Mouse (Mus musculus) heart, embryonic 11.5 days (tissue): Measurements from ENCODE around the gene Gm21119. TPM values are rescaled to one million over a fixed set of nuclear protein-coding genes. Genes with fewer than 3 reads are reported as not detected.
"Not testable (repeated sequence)": the region's sequence is repeated elsewhere in the genome, so short reads cannot be mapped to it uniquely, and the experiment has no call there.

Experiments used
- ATAC-seq: fragments of 200-750 bp; cut with Nextera tagmentation; replicated peaks from 2 replicates; pipeline ENCODE4 v1.8.0; 2017; ENCODE audit warnings: moderate library complexity; ENCODE audit not compliant: insufficient number of reproducible peaks, low FRiP score, low TSS enrichment
- H3K27ac ChIP-seq: fragments of 300-500 bp; sonication (generic); 2 replicates; pipeline ENCODE4 v1.5.1; 2014; ENCODE audit warnings: mild to moderate bottlenecking, low read depth, low read length
- H3K27me3 ChIP-seq: fragments of 300-500 bp; sonication (generic); 2 replicates; pipeline ENCODE4 v1.6.1; 2014; ENCODE audit warnings: mild to moderate bottlenecking, low read length, mixed read lengths; ENCODE audit not compliant: control insufficient read depth, insufficient read depth
- H3K36me3 ChIP-seq: fragments of 300-500 bp; sonication (generic); 2 replicates; pipeline ENCODE4 v1.6.1; 2014; ENCODE audit warnings: mild to moderate bottlenecking, low read length, moderate library complexity, mixed read lengths; ENCODE audit not compliant: control insufficient read depth, insufficient read depth
- H3K4me1 ChIP-seq: fragments of 300-500 bp; sonication (generic); 2 replicates; pipeline ENCODE4 v1.6.1; 2014; ENCODE audit warnings: low read length; ENCODE audit not compliant: control insufficient read depth, insufficient read depth
- H3K4me2 ChIP-seq: fragments of 300-500 bp; sonication (generic); 2 replicates; pipeline ENCODE4 v1.6.1; 2014; ENCODE audit warnings: mild to moderate bottlenecking, moderate library complexity
- H3K4me3 ChIP-seq: fragments of 300-500 bp; sonication (generic); 2 replicates; pipeline ENCODE4 v1.5.1; 2014; ENCODE audit warnings: low read depth, low read length
- H3K9ac ChIP-seq: fragments of 300-500 bp; sonication (generic); 2 replicates; pipeline ENCODE4 v1.6.1; 2014; ENCODE audit warnings: mild to moderate bottlenecking, low read depth, low read length, moderate library complexity
- H3K9me3 ChIP-seq: fragments of 300-500 bp; sonication (generic); replicated peaks from 2 replicates; pipeline ENCODE4 v1.6.1; 2016; ENCODE audit warnings: low read length; ENCODE audit not compliant: control insufficient read depth
- WGBS: fragments of 180-500 bp; shearing (Covaris S2); extraction: QIAGEN DNeasy Blood & Tissue Kit; methylation state at CpG from one replicate; pipeline ENCODE4 v1.1.7; 2014; ENCODE audit not compliant: insufficient replicate concordance; 5-methylcytosine and 5-hydroxymethylcytosine counted together
- polyA plus RNA-seq: library from polyadenylated mRNA; unstranded; fragments of >200 nt; fragmentation: Nextera tagmentation; extraction: Ambion mirVana; gene quantifications from 2 replicates; pipeline ENCODE4 v1.2.1, GENCODE M21; 2014

Gene Gm21119
- polyA plus RNA-seq, 1 experiment from 2014 or later: 0.17 TPM

DNA sequence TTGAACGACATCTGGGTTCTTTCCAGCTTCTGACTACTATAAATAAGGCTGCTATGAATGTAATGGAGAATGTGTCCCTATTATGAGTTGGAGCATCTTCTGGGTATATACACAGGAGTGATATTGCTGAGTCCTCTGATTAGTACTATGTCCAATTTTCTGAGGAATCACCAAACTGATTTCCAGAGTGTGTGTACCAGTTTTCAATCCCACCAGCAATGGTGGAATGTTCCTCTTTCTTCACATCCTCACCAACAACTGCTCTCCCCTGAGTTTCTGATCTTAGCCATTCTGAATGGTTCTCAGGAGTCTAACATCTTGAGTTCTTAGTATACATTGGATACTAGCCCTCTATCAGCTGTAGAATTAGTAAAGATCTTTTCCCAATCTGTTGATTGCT, 16.0 kb downstream of the Gm21119 start:
- 58% methylated on average over 1 of the region's 1 CpGs for WGBS

DNA sequence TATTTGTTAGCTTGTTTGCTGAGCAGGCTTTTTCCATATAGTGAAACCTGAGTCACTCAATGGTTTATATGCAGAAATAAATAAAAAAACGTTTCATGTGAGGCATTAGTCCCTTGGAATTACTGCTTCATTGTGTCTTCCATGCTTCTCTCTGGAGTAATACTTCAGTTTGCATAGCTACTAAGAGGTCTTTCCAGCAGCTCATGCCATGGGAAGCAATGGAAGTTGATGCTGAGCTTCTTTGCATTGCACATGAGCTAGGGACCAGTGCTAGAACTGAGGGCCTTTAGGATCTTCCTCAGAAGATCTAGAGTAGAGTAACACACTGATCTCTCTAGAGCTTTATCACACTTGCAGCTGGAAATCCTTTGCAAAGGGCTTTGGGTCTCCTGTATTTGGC, 23.2 kb downstream of the Gm21119 start:
- WGBS: no CpG with 5 or more reads among the region's 1 CpGs
- not testable (repeated sequence) for H3K9me3 ChIP-seq

More for the DNA sequence above, 16.0 kb downstream of the Gm21119 start:
- not testable (repeated sequence) for H3K9ac ChIP-seq, H3K4me3 ChIP-seq, H3K4me2 ChIP-seq, ATAC-seq, H3K36me3 ChIP-seq, H3K27ac ChIP-seq, H3K27me3 ChIP-seq, H3K9me3 ChIP-seq, H3K4me1 ChIP-seq

DNA sequence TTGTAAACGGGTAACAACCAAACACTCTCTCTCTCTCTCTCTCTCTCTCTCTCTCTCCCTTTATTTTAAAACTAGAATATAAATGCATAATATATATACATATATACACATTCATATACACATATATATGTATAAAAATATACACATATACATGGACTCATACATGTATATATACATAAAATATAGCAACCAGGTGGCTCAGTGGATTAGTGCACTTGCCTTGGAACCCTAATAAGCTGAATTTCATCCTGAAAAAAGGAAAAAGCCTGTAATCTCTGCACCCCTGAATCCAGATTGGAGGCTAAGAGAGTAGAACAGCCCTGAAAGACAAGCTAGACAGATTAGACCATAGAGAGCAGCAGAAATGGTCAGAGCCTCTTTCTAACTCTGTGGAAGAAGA, 28.8 kb downstream of the Gm21119 start:
- no CpG with 5 or more reads among the region's 1 CpGs for whole genome bisulfite sequencing
- not testable (repeated sequence) for H3K4me1 ChIP-seq, ATAC-seq, H3K4me3 ChIP-seq, H3K27me3 ChIP-seq, H3K9ac ChIP-seq, H3K36me3 ChIP-seq, H3K27ac ChIP-seq, H3K4me2 ChIP-seq, H3K9me3 ChIP-seq

More for the DNA sequence above, 23.2 kb downstream of the Gm21119 start:
- not testable (repeated sequence) for H3K4me1 ChIP-seq, H3K27ac ChIP-seq, H3K36me3 ChIP-seq, H3K9ac ChIP-seq, ATAC-seq, H3K27me3 ChIP-seq, H3K4me3 ChIP-seq, H3K4me2 ChIP-seq

DNA sequence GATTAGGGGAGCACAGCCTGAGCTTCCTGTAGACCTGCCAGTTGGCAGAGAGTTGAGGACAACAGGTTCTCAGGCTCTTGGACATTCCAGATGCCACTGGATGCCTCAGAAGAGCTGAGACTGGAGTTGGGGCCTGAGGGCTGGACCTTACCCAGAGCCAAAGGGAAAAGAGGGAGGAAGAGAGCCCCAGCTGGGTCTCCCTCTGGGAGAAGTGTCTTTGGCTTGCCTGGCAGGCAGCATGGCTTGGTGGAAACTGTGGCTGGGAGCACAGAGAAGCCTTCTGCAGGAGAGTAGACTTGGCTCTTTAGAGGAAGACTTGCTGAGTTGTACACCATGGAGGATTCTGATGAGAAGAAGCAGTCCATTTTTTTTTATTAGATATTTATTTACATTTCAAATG, 38.3 kb downstream of the Gm21119 start:
- not testable (repeated sequence) for H3K4me1 ChIP-seq, H3K4me2 ChIP-seq, H3K27ac ChIP-seq, H3K4me3 ChIP-seq, H3K9me3 ChIP-seq, H3K36me3 ChIP-seq, H3K27me3 ChIP-seq, H3K9ac ChIP-seq, ATAC-seq

DNA sequence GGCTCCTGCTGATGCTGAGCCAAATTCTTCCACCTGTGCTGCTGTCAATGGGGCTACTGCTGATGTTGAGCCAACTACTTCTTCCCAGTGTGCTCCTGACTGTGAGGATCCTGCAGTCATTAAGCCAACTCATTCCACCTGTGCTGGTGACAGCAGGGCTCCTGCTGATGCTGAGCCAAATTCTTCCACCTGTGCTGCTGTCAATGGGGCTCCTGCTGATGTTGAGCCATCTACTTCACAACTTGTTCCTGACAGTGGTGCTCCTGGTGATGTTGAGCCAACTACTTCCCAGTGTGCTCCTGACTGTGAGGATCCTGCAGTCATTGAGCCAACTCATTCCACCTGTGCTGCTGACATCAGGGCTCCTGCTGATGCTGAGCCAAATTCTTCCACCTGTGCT, 63.7 kb downstream of the Gm21119 start:
- not testable (repeated sequence) for H3K27ac ChIP-seq, H3K27me3 ChIP-seq, H3K9ac ChIP-seq, H3K36me3 ChIP-seq, H3K4me2 ChIP-seq, H3K9me3 ChIP-seq, H3K4me1 ChIP-seq, ATAC-seq, H3K4me3 ChIP-seq
